8 mouse cellular contexts compared by ENCODE assay signal in the genomic region with DNA sequence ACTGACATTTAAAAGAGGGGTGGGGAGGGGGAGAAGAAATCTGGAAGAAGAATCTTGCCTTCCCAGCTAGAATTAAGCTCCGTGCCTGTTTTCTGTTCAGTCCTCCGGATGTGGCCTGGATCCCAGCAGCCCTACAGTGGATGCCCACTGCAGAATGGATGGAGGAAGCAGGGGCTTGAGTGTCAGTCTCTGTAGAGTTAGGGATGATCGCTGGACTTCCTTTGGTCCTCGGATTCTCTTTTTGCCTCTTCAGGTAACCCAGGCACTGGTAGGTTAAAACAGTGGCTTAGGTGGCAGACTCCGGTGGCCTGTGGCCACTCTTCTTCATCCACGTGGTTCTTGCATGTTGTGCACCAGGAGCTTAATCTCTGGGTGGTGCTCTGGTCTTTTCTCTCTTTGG. TPM values are rescaled to one million over a fixed set of nuclear protein-coding genes. Genes with fewer than 3 reads are reported as not detected.
DNase-seq lines count a peak whose midpoint lies in the region; ATAC-seq and TF ChIP-seq lines count a peak whose summit lies in the region.

No protein-coding gene starts in this region.

- WGBS in heart, embryonic 11.5 days (ENCODE audit: insufficient replicate concordance), result 44% methylated on average over 6 of the region's 6 CpGs
- 61% methylated on average over 6 of the region's 6 CpGs for WGBS in heart, adult 2 months
- 38% methylated on average over 6 of the region's 6 CpGs for WGBS in forebrain, embryonic 11.5 days
- WGBS in liver, embryonic 12.5 days (ENCODE audit: insufficient replicate concordance), result 37% methylated on average over 6 of the region's 6 CpGs

- peak overlapping the region; percentile 97 for H3K4me3 ChIP-seq in heart, embryonic 11.5 days (ENCODE audit: low read depth, low read length)
- H3K4me3 ChIP-seq in heart, adult 2 months, result no peak overlapping the region
- peak overlapping the region; percentile 94 for H3K4me3 ChIP-seq in E14TG2a.4 (replicated peaks; ENCODE audit: low read length)
- H3K4me3 ChIP-seq in forebrain, embryonic 11.5 days (ENCODE audit: low read depth, low read length), result peak overlapping the region; percentile 83
- H3K4me3 ChIP-seq in liver, embryonic 12.5 days, result peak overlapping the region; percentile 92

- DNase-seq in heart, adult 2 months, result no peak
- no peak for DNase-seq in forebrain, embryonic 11.5 days (ENCODE audit: low spot score)
- no peak for DNase-seq in right cerebral cortex, postnatal 14 days
- DNase-seq in adrenal gland, adult 2 months, result no peak

- TF ChIP-seq EP300 in heart, adult 2 months (IDR thresholded peaks at IDR 0.05; ENCODE audit: insufficient read depth, low read depth, low read length), result no peak

- no peaks in the 10 kb centered on the region for H3K27me3 ChIP-seq in heart, embryonic 11.5 days (ENCODE audit: control insufficient read depth, insufficient read depth, low read length)
- no peaks in the 10 kb centered on the region for H3K27me3 ChIP-seq in heart, adult 2 months (ENCODE audit: control insufficient read depth, insufficient read depth, low read length)
- H3K27me3 ChIP-seq in E14TG2a.4 (ENCODE audit: insufficient read depth, low read length), result peaks cover 6% of the 10 kb centered on the region; the same call in 1 of the 2 replicates
- H3K27me3 ChIP-seq in forebrain, embryonic 11.5 days (ENCODE audit: control insufficient read depth, insufficient read depth, low read length), result no peaks in the 10 kb centered on the region
- peaks cover 6% of the 10 kb centered on the region; the same call in 1 of the 2 replicates for H3K27me3 ChIP-seq in liver, embryonic 12.5 days (replicated peaks)

- no peaks in the 10 kb centered on the region for H3K79me2 ChIP-seq in heart, adult 2 months (replicated peaks; ENCODE audit: control insufficient read depth, insufficient read depth, low read length)

- peak overlapping the region; percentile 84 for H3K4me2 ChIP-seq in heart, embryonic 11.5 days
- peak overlapping the region; percentile 78 for H3K4me2 ChIP-seq in forebrain, embryonic 11.5 days (ENCODE audit: low read depth, low read length, severe bottlenecking)
- peak overlapping the region; percentile 96 for H3K4me2 ChIP-seq in liver, embryonic 12.5 days

- ATAC-seq in heart, embryonic 11.5 days (replicated peaks; ENCODE audit: insufficient number of reproducible peaks, low FRiP score, low TSS enrichment), result no peak
- no peak for ATAC-seq in forebrain, embryonic 11.5 days (replicated peaks; ENCODE audit: low FRiP score)
- ATAC-seq in liver, embryonic 12.5 days, result no peak
- no peak for ATAC-seq in frontal cortex, adult (ENCODE audit: low TSS enrichment)

- TF ChIP-seq CTCF in heart, adult 2 months (IDR thresholded peaks at IDR 0.05), result no peak
- TF ChIP-seq CTCF in E14TG2a.4 (conservative IDR thresholded peaks at IDR 0.05; ENCODE audit: low read length), result no peak

- H3K9me3 ChIP-seq in heart, embryonic 11.5 days (replicated peaks; ENCODE audit: control insufficient read depth, low read length), result no peaks in the 10 kb centered on the region
- no peaks in the 10 kb centered on the region for H3K9me3 ChIP-seq in E14TG2a.4 (ENCODE audit: low read length)
- no peaks in the 10 kb centered on the region for H3K9me3 ChIP-seq in forebrain, embryonic 11.5 days (ENCODE audit: control insufficient read depth, low read length)
- H3K9me3 ChIP-seq in liver, embryonic 12.5 days (replicated peaks), result no peaks in the 10 kb centered on the region

- intact Hi-C loops in heart, adult 2 months (cut with DNase I), result loop anchor here (5.0 kb wide), 2 partner anchors 146 to 1334 kb away; partner anchors contain the start of genes Asxl2 and Ubxn2a

- H3K27ac ChIP-seq in heart, embryonic 11.5 days (ENCODE audit: low read depth, low read length), result no peak overlapping the region
- no peak overlapping the region for H3K27ac ChIP-seq in heart, adult 2 months
- H3K27ac ChIP-seq in forebrain, embryonic 11.5 days (ENCODE audit: low read depth, low read length), result no peak overlapping the region
- no peak overlapping the region for H3K27ac ChIP-seq in liver, embryonic 12.5 days

- no peaks in the 10 kb centered on the region for H3K36me3 ChIP-seq in heart, embryonic 11.5 days (ENCODE audit: control insufficient read depth, insufficient read depth, low read length)
- H3K36me3 ChIP-seq in heart, adult 2 months (ENCODE audit: control insufficient read depth, insufficient read depth, low read length), result no peaks in the 10 kb centered on the region
- peaks cover 9% of the 10 kb centered on the region; the same call in 1 of the 2 replicates for H3K36me3 ChIP-seq in E14TG2a.4 (ENCODE audit: insufficient read depth, low read length)
- no peaks in the 10 kb centered on the region for H3K36me3 ChIP-seq in forebrain, embryonic 11.5 days (ENCODE audit: control insufficient read depth, insufficient read depth, low read length)
- H3K36me3 ChIP-seq in liver, embryonic 12.5 days, result no peaks in the 10 kb centered on the region

- peaks cover 7% of the 10 kb centered on the region for H3K4me1 ChIP-seq in heart, embryonic 11.5 days (ENCODE audit: control insufficient read depth, insufficient read depth, low read length)
- H3K4me1 ChIP-seq in heart, adult 2 months (ENCODE audit: control insufficient read depth, insufficient read depth, low read length), result no peaks in the 10 kb centered on the region
- peaks cover 52% of the 10 kb centered on the region for H3K4me1 ChIP-seq in E14TG2a.4 (replicated peaks; ENCODE audit: low read depth, low read length)
- H3K4me1 ChIP-seq in forebrain, embryonic 11.5 days (replicated peaks; ENCODE audit: control insufficient read depth, insufficient read depth, low read length), result 0 out of 2 replicates have a peak, but pooled peaks cover 3% of the 10 kb centered on the region
- peaks cover 22% of the 10 kb centered on the region for H3K4me1 ChIP-seq in liver, embryonic 12.5 days

- TF ChIP-seq POLR2A in heart, adult 2 months (IDR thresholded peaks at IDR 0.05; ENCODE audit: insufficient read depth, low read depth, low read length), result no peak

- H3K9ac ChIP-seq in heart, embryonic 11.5 days (ENCODE audit: low read depth, low read length), result 0 out of 2 replicates have a peak overlapping the region, but pooled peaks have one; percentile 93
- H3K9ac ChIP-seq in heart, adult 2 months (ENCODE audit: low read depth, low read length), result no peak overlapping the region
- peak overlapping the region; percentile 91 for H3K9ac ChIP-seq in forebrain, embryonic 11.5 days (ENCODE audit: low read length)
- peak overlapping the region; percentile 95 for H3K9ac ChIP-seq in liver, embryonic 12.5 days

RNA-seq across cellular contexts. Expression of gene Dtnb, which starts 1.2 kb away (rescaled TPM):
- 22.6 and 26.7 TPM in 2 replicates for polyA plus RNA-seq in heart, embryonic 11.5 days (2014; fragmentation: Nextera tagmentation; extraction: Ambion mirVana)
- total RNA-seq in heart, adult 2 months (2021), result 1 to 10 TPM; 6.0 to 7.1 TPM
- polyA plus RNA-seq in heart, adult 2 months (2012; rRNA removed), result 6.9 and 8.0 TPM in 2 replicates
- polyA plus RNA-seq in forebrain, embryonic 11.5 days (2014; fragmentation: Nextera tagmentation; extraction: Ambion mirVana), result 37.8 and 42.7 TPM in 2 replicates
- polyA plus RNA-seq in liver, embryonic 12.5 days (2016; fragmentation: Nextera tagmentation; extraction: Ambion mirVana), result 22.6 and 26.3 TPM in 2 replicates
- 10 to 100 TPM; 24.9 to 38.2 TPM for total RNA-seq in adrenal gland, adult 2 months (2021)
- 31.2 and 32.7 TPM in 2 replicates for polyA plus RNA-seq in adrenal gland, adult 2 months (2012; rRNA removed)
